Mouse (Mus musculus): ENCODE data around the gene Fam129b. TPM values are rescaled to one million over a fixed set of nuclear protein-coding genes. Genes with fewer than 3 reads are reported as not detected.

Fam129b gene
- polyA plus RNA-seq, 1 experiment, result 27.2 TPM

- Histone ChIP-seq H3K27me3 (ENCODE audit: control insufficient read depth, insufficient read depth, low read length) (no peaks in the 10 kb centered on the region), H3K4me1 (ENCODE audit: control insufficient read depth, insufficient read depth, insufficient read length, low read length) (peaks cover 40% of the 10 kb centered on the region), H3K36me3 (ENCODE audit: control insufficient read depth, insufficient read depth, low read length) (no peaks in the 10 kb centered on the region), H3K4me3 (ENCODE audit: low read depth, low read length) (peak overlapping the region; percentile 94), H3K27ac (ENCODE audit: insufficient read depth, low read depth, low read length) (peak overlapping the region; percentile 47)
- 4% methylated on average over 20 of the region's 20 CpGs for WGBS
- no peak for TF ChIP-seq POLR2A (IDR thresholded peaks at IDR 0.05; ENCODE audit: low read depth, low read length)
- no peak for TF ChIP-seq CTCF (IDR thresholded peaks at IDR 0.05; ENCODE audit: extremely low read depth, insufficient read length, insufficient replicate concordance, low read depth, low read length)
Measured at GRCm38 (mm10) chr2:32876490-32877302, 782 bp downstream of the Fam129b start.

- WGBS, result 10% methylated on average over 5 of the region's 5 CpGs
- H3K4me1 ChIP-seq (ENCODE audit: control insufficient read depth, insufficient read depth, insufficient read length, low read length), result peaks cover 44% of the 10 kb centered on the region
- H3K27ac ChIP-seq (ENCODE audit: insufficient read depth, low read depth, low read length), result peak overlapping the region; percentile 47
- no peaks in the 10 kb centered on the region for H3K27me3 ChIP-seq (ENCODE audit: control insufficient read depth, insufficient read depth, low read length)
- no peak for TF ChIP-seq POLR2A (IDR thresholded peaks at IDR 0.05; ENCODE audit: low read depth, low read length)
- no peak for TF ChIP-seq CTCF (IDR thresholded peaks at IDR 0.05; ENCODE audit: extremely low read depth, insufficient read length, insufficient replicate concordance, low read depth, low read length)
- H3K36me3 ChIP-seq (ENCODE audit: control insufficient read depth, insufficient read depth, low read length), result no peaks in the 10 kb centered on the region
- peak overlapping the region; percentile 94 for H3K4me3 ChIP-seq (ENCODE audit: low read depth, low read length)
Measured at GRCm38 (mm10) chr2:32877303-32877702, 1.4 kb downstream of the Fam129b start.

GRCm38 (mm10) chr2:32877761-32878393, 2.0 kb downstream of the Fam129b start:
- TF ChIP-seq POLR2A (IDR thresholded peaks at IDR 0.05; ENCODE audit: low read depth, low read length) (no peak), CTCF (IDR thresholded peaks at IDR 0.05; ENCODE audit: extremely low read depth, insufficient read length, insufficient replicate concordance, low read depth, low read length) (no peak)
- 26% methylated on average over 6 of the region's 6 CpGs for WGBS
- Histone ChIP-seq H3K36me3 (ENCODE audit: control insufficient read depth, insufficient read depth, low read length) (no peaks in the 10 kb centered on the region), H3K27me3 (ENCODE audit: control insufficient read depth, insufficient read depth, low read length) (no peaks in the 10 kb centered on the region), H3K4me1 (ENCODE audit: control insufficient read depth, insufficient read depth, insufficient read length, low read length) (peaks cover 44% of the 10 kb centered on the region), H3K4me3 (ENCODE audit: low read depth, low read length) (peak overlapping the region; percentile 94), H3K27ac (ENCODE audit: insufficient read depth, low read depth, low read length) (peak overlapping the region; percentile 47)

- Histone ChIP-seq H3K36me3 (ENCODE audit: control insufficient read depth, insufficient read depth, low read length) (no peaks in the 10 kb centered on the region), H3K27ac (ENCODE audit: insufficient read depth, low read depth, low read length) (peak overlapping the region; percentile 18; the same call in 1 of the 2 replicates), H3K4me3 (ENCODE audit: low read depth, low read length) (peak overlapping the region; percentile 94), H3K27me3 (ENCODE audit: control insufficient read depth, insufficient read depth, low read length) (no peaks in the 10 kb centered on the region), H3K4me1 (ENCODE audit: control insufficient read depth, insufficient read depth, insufficient read length, low read length) (peaks cover 44% of the 10 kb centered on the region)
- TF ChIP-seq CTCF (IDR thresholded peaks at IDR 0.05; ENCODE audit: extremely low read depth, insufficient read length, insufficient replicate concordance, low read depth, low read length), result no peak
- TF ChIP-seq POLR2A (IDR thresholded peaks at IDR 0.05; ENCODE audit: low read depth, low read length), result no peak
- 32% methylated on average over 3 of the region's 3 CpGs for WGBS
Measured at GRCm38 (mm10) chr2:32878396-32878795, 2.5 kb downstream of the Fam129b start.

- 72% methylated on average over 5 of the region's 5 CpGs for WGBS
- TF ChIP-seq POLR2A (IDR thresholded peaks at IDR 0.05; ENCODE audit: low read depth, low read length), result no peak
- no peak for TF ChIP-seq CTCF (IDR thresholded peaks at IDR 0.05; ENCODE audit: extremely low read depth, insufficient read length, insufficient replicate concordance, low read depth, low read length)
- no peak overlapping the region for H3K4me3 ChIP-seq (ENCODE audit: low read depth, low read length)
- H3K27ac ChIP-seq (ENCODE audit: insufficient read depth, low read depth, low read length), result no peak overlapping the region
- no peaks in the 10 kb centered on the region for H3K36me3 ChIP-seq (ENCODE audit: control insufficient read depth, insufficient read depth, low read length)
- H3K27me3 ChIP-seq (ENCODE audit: control insufficient read depth, insufficient read depth, low read length), result no peaks in the 10 kb centered on the region
- peaks cover 37% of the 10 kb centered on the region for H3K4me1 ChIP-seq (ENCODE audit: control insufficient read depth, insufficient read depth, insufficient read length, low read length)
Measured at GRCm38 (mm10) chr2:32879593-32879992, 3.7 kb downstream of the Fam129b start.

GRCm38 (mm10) chr2:32881054-32881453, 5.1 kb downstream of the Fam129b start:
- no peaks in the 10 kb centered on the region for H3K36me3 ChIP-seq (ENCODE audit: control insufficient read depth, insufficient read depth, low read length)
- H3K27ac ChIP-seq (ENCODE audit: insufficient read depth, low read depth, low read length), result peak overlapping the region; percentile 14; the same call in 1 of the 2 replicates
- H3K4me1 ChIP-seq (ENCODE audit: control insufficient read depth, insufficient read depth, insufficient read length, low read length), result peaks cover 29% of the 10 kb centered on the region
- WGBS, result 75% methylated on average over 6 of the region's 6 CpGs
- no peak overlapping the region for H3K4me3 ChIP-seq (ENCODE audit: low read depth, low read length)
- H3K27me3 ChIP-seq (ENCODE audit: control insufficient read depth, insufficient read depth, low read length), result no peaks in the 10 kb centered on the region
- TF ChIP-seq POLR2A (IDR thresholded peaks at IDR 0.05; ENCODE audit: low read depth, low read length), result no peak
- no peak for TF ChIP-seq CTCF (IDR thresholded peaks at IDR 0.05; ENCODE audit: extremely low read depth, insufficient read length, insufficient replicate concordance, low read depth, low read length)

- H3K36me3 ChIP-seq (ENCODE audit: control insufficient read depth, insufficient read depth, low read length), result no peaks in the 10 kb centered on the region
- H3K27me3 ChIP-seq (ENCODE audit: control insufficient read depth, insufficient read depth, low read length), result no peaks in the 10 kb centered on the region
- H3K4me1 ChIP-seq (ENCODE audit: control insufficient read depth, insufficient read depth, insufficient read length, low read length), result peaks cover 26% of the 10 kb centered on the region
- TF ChIP-seq CTCF (IDR thresholded peaks at IDR 0.05; ENCODE audit: extremely low read depth, insufficient read length, insufficient replicate concordance, low read depth, low read length), result no peak
- no peak for TF ChIP-seq POLR2A (IDR thresholded peaks at IDR 0.05; ENCODE audit: low read depth, low read length)
- WGBS, result 14% methylated on average over 3 of the region's 3 CpGs
- no peak overlapping the region for H3K4me3 ChIP-seq (ENCODE audit: low read depth, low read length)
- H3K27ac ChIP-seq (ENCODE audit: insufficient read depth, low read depth, low read length), result peak overlapping the region; percentile 14; the same call in 1 of the 2 replicates
Measured at GRCm38 (mm10) chr2:32881723-32882122, 5.8 kb downstream of the Fam129b start.
